Mouse (Mus musculus) fibroblast of lung, adult 2 months (primary cell): ENCODE results near the gene Prrt1.

Experiments
- DNase-seq: peaks from one replicate; pipeline ENCODE4 v3.0.0-alpha.2; 2011; ENCODE audit warnings: low read depth

Prrt1 gene

GRCm38 (mm10) chr17:34629221-34629751 lies at the start of gene Prrt1:
Gene Prrt1, plus strand, starts transcription at chr17:34629533.
- no peak for DNase-seq

GRCm38 (mm10) chr17:34582528-34582927 lies 46.8 kb upstream of the Prrt1 start:
- no peak for DNase-seq

GRCm38 (mm10) chr17:34583397-34583796 lies 45.9 kb upstream of the Prrt1 start:
- DNase-seq, result no peak

GRCm38 (mm10) chr17:34583819-34584218 lies 45.5 kb upstream of the Prrt1 start:
- no peak for DNase-seq

- DNase-seq, result no peak
These were observed 44.2 kb upstream of the Prrt1 start for GRCm38 (mm10) chr17:34585121-34585520.

GRCm38 (mm10) chr17:34585877-34586771 lies 43.2 kb upstream of the Prrt1 start:
- no peak for DNase-seq

GRCm38 (mm10) chr17:34586796-34587422 lies 42.4 kb upstream of the Prrt1 start:
- no peak for DNase-seq

- DNase-seq, result peak; percentile 91
These were observed 41.9 kb upstream of the Prrt1 start for GRCm38 (mm10) chr17:34587423-34587811.

GRCm38 (mm10) chr17:34587814-34588213 lies 41.5 kb upstream of the Prrt1 start:
- no peak for DNase-seq

GRCm38 (mm10) chr17:34588767-34589166 lies 40.6 kb upstream of the Prrt1 start:
- DNase-seq, result no peak

- DNase-seq, result no peak
These were observed 40.1 kb upstream of the Prrt1 start for GRCm38 (mm10) chr17:34589206-34589605.

GRCm38 (mm10) chr17:34589681-34590101 lies 39.6 kb upstream of the Prrt1 start, which contains the start of gene Gpsm3:
Gene Gpsm3, plus strand, starts transcription at chr17:34589806.
- no peak for DNase-seq

- no peak for DNase-seq
These were observed 39.0 kb upstream of the Prrt1 start for GRCm38 (mm10) chr17:34590154-34590987.

- DNase-seq, result no peak
These were observed 38.0 kb upstream of the Prrt1 start, which contains the start of gene Pbx2 for GRCm38 (mm10) chr17:34591029-34591993. Gene Pbx2, plus strand, starts transcription at chr17:34591266.

GRCm38 (mm10) chr17:34591994-34592375 lies 37.3 kb upstream of the Prrt1 start:
- DNase-seq, result no peak

- DNase-seq, result no peak
These were observed 36.5 kb upstream of the Prrt1 start for GRCm38 (mm10) chr17:34592581-34593549.

GRCm38 (mm10) chr17:34593752-34594525 lies 35.4 kb upstream of the Prrt1 start:
- no peak for DNase-seq

GRCm38 (mm10) chr17:34596098-34596497 lies 33.2 kb upstream of the Prrt1 start:
- DNase-seq, result no peak

- no peak for DNase-seq
These were observed 31.7 kb upstream of the Prrt1 start, which contains the start of gene Ager for GRCm38 (mm10) chr17:34597566-34598095. Gene Ager, plus strand, starts transcription at chr17:34597862.
